Mouse (Mus musculus) heart, postnatal 10 days (tissue): ENCODE data around the gene Mtmr14. TPM values are rescaled to one million over a fixed set of nuclear protein-coding genes. Genes with fewer than 3 reads are reported as not detected.

Source experiments
- DNase-seq, 2 experiments: peaks; one replicate each; pipeline ENCODE4 v3.0.0; 2021
- intact Hi-C: fragments of 180-260 bp; cut with DNase I; formaldehyde crosslinking; loops from one replicate; pipeline ENCODE4 v1.15.1; 2025
- total RNA-seq, 2 experiments: library from RNA; stranded (reverse); gene quantifications; 2 replicates each; pipeline ENCODE4 v1.2.3; 2021

Mtmr14 gene
- 10 to 100 TPM; 15.5 to 16.1 TPM for total RNA-seq

GRCm38 (mm10) chr6:113237542-113238270 lies at the start of gene Mtmr14:
Mtmr14 (plus strand) TSS chr6:113237843.
- peak; percentile 99 for DNase-seq
- intact Hi-C loops, result loop anchor here (5.0 kb wide), 2 partner anchors 65 to 195 kb away; no protein-coding TSS in a partner anchor

- intact Hi-C loops, result no loop called here
- DNase-seq, result peak; percentile 40 to 59
Observed at GRCm38 (mm10) chr6:113193765-113194460, 43.7 kb upstream of the Mtmr14 start.

GRCm38 (mm10) chr6:113194517-113194840 lies 43.2 kb upstream of the Mtmr14 start:
- DNase-seq, result no peak
- intact Hi-C loops, result no loop called here

- no peak for DNase-seq
- intact Hi-C loops, result no loop called here
Observed at GRCm38 (mm10) chr6:113194841-113195595, 42.6 kb upstream of the Mtmr14 start, which contains the start of gene Lhfpl4. Lhfpl4 (minus strand) TSS chr6:113195384.

- intact Hi-C loops, result no loop called here
- DNase-seq, result no peak
Observed at GRCm38 (mm10) chr6:113195596-113195992, 42.0 kb upstream of the Mtmr14 start.

GRCm38 (mm10) chr6:113216280-113216679 lies 21.4 kb upstream of the Mtmr14 start:
- intact Hi-C loops, result no loop called here
- DNase-seq, result no peak

GRCm38 (mm10) chr6:113225798-113226197 lies 11.8 kb upstream of the Mtmr14 start:
- intact Hi-C loops, result no loop called here
- DNase-seq, result no peak

GRCm38 (mm10) chr6:113226705-113227104 lies 10.9 kb upstream of the Mtmr14 start:
- no peak for DNase-seq
- intact Hi-C loops, result no loop called here

GRCm38 (mm10) chr6:113235141-113235540 lies 2.5 kb upstream of the Mtmr14 start:
- no peak for DNase-seq
- intact Hi-C loops, result loop anchor here (5.0 kb wide), 2 partner anchors 67 to 193 kb away; no protein-coding TSS in a partner anchor

- peak in 1 of 2 experiments; percentile 8 for DNase-seq
- intact Hi-C loops, result loop anchor here (5.0 kb wide), 2 partner anchors 64 to 196 kb away; no protein-coding TSS in a partner anchor
Observed at GRCm38 (mm10) chr6:113238442-113238841, 799 bp downstream of the Mtmr14 start.

- DNase-seq, result no peak
- intact Hi-C loops, result no loop called here
Observed at GRCm38 (mm10) chr6:113242753-113243152, 5.1 kb downstream of the Mtmr14 start.

GRCm38 (mm10) chr6:113245585-113245984 lies 7.9 kb downstream of the Mtmr14 start:
- intact Hi-C loops, result no loop called here
- no peak for DNase-seq

- DNase-seq, result no peak
- intact Hi-C loops, result no loop called here
Observed at GRCm38 (mm10) chr6:113250786-113251185, 13.1 kb downstream of the Mtmr14 start.

- intact Hi-C loops, result no loop called here
Observed at GRCm38 (mm10) chr6:113251921-113252320, 14.3 kb downstream of the Mtmr14 start.

GRCm38 (mm10) chr6:113254899-113255298 lies 17.3 kb downstream of the Mtmr14 start:
- intact Hi-C loops, result no loop called here
- DNase-seq, result peak; percentile 17 to 27

More at GRCm38 (mm10) chr6:113251921-113252320, 14.3 kb downstream of the Mtmr14 start:
- DNase-seq, result no peak

- DNase-seq, result no peak
- intact Hi-C loops, result no loop called here
Observed at GRCm38 (mm10) chr6:113261174-113261858, 23.7 kb downstream of the Mtmr14 start.

- no peak for DNase-seq
- intact Hi-C loops, result no loop called here
Observed at GRCm38 (mm10) chr6:113263531-113263930, 25.9 kb downstream of the Mtmr14 start.

- no peak for DNase-seq
- intact Hi-C loops, result no loop called here
Observed at GRCm38 (mm10) chr6:113264429-113264828, 26.8 kb downstream of the Mtmr14 start.

- DNase-seq, result no peak
- intact Hi-C loops, result no loop called here
Observed at GRCm38 (mm10) chr6:113266996-113267655, 29.5 kb downstream of the Mtmr14 start.

GRCm38 (mm10) chr6:113267988-113268387 lies 30.3 kb downstream of the Mtmr14 start:
- intact Hi-C loops, result no loop called here
- no peak for DNase-seq
